Mouse (Mus musculus): ENCODE measurements around the gene Hnrnpdl. TPM values are rescaled to one million over a fixed set of nuclear protein-coding genes. Genes with fewer than 3 reads are reported as not detected.

The Hnrnpdl gene
- 12.5 and 13.3 TPM in 2 replicates for polyA plus RNA-seq (2012)

GRCm38 (mm10) chr5:100039602-100040142, at the start of gene Hnrnpdl, which contains the start of gene Enoph1:
TSS of gene Hnrnpdl (minus strand) at chr5:100039664.
TSS of gene Enoph1 (plus strand) at chr5:100039985.
- TF ChIP-seq GATA1 (IDR thresholded peaks at IDR 0.05; ENCODE audit: low read length) (no peak), TAL1 (IDR thresholded peaks at IDR 0.05; ENCODE audit: low read length) (no peak)
- Histone ChIP-seq H3K4me1 (ENCODE audit: control insufficient read depth) (peaks cover 59% of the 10 kb centered on the region), H3K36me3 (ENCODE audit: control insufficient read depth) (peaks cover 38% of the 10 kb centered on the region)

GRCm38 (mm10) chr5:100085097-100085496, 45.6 kb upstream of the Hnrnpdl start:
- H3K27me3 ChIP-seq (ENCODE audit: control insufficient read depth): no peaks in the 10 kb centered on the region
- H3K9me3 ChIP-seq (ENCODE audit: control insufficient read depth, low read length): no peaks in the 10 kb centered on the region
- no peak for TF ChIP-seq TAL1 (IDR thresholded peaks at IDR 0.05; ENCODE audit: low read length)
- no peak for TF ChIP-seq GATA1 (IDR thresholded peaks at IDR 0.05; ENCODE audit: low read length)
- H3K36me3 ChIP-seq (ENCODE audit: control insufficient read depth): no peaks in the 10 kb centered on the region
- no peaks in the 10 kb centered on the region for H3K4me1 ChIP-seq (ENCODE audit: control insufficient read depth)
- H3K4me3 ChIP-seq (replicated peaks): no peak overlapping the region

More at GRCm38 (mm10) chr5:100039602-100040142, at the start of gene Hnrnpdl, which contains the start of gene Enoph1:
- Histone ChIP-seq H3K27me3 (ENCODE audit: control insufficient read depth) (no peaks in the 10 kb centered on the region), H3K9me3 (ENCODE audit: control insufficient read depth, low read length) (no peaks in the 10 kb centered on the region), H3K4me3 (replicated peaks) (peak within 1 kb of the TSS; percentile 100)

GRCm38 (mm10) chr5:100083953-100084562, 44.6 kb upstream of the Hnrnpdl start:
- Histone ChIP-seq H3K9me3 (ENCODE audit: control insufficient read depth, low read length) (no peaks in the 10 kb centered on the region), H3K36me3 (ENCODE audit: control insufficient read depth) (no peaks in the 10 kb centered on the region), H3K4me3 (replicated peaks) (no peak overlapping the region), H3K27me3 (ENCODE audit: control insufficient read depth) (no peaks in the 10 kb centered on the region; the same call in 1 of the 2 replicates), H3K4me1 (ENCODE audit: control insufficient read depth) (peaks cover 8% of the 10 kb centered on the region)
- TF ChIP-seq GATA1 (IDR thresholded peaks at IDR 0.05; ENCODE audit: low read length) (no peak), TAL1 (IDR thresholded peaks at IDR 0.05; ENCODE audit: low read length) (no peak)

GRCm38 (mm10) chr5:100082006-100082405, 42.5 kb upstream of the Hnrnpdl start:
- Histone ChIP-seq H3K9me3 (ENCODE audit: control insufficient read depth, low read length) (no peaks in the 10 kb centered on the region), H3K4me1 (ENCODE audit: control insufficient read depth) (peaks cover 10% of the 10 kb centered on the region), H3K36me3 (ENCODE audit: control insufficient read depth) (no peaks in the 10 kb centered on the region), H3K4me3 (replicated peaks) (no peak overlapping the region), H3K27me3 (ENCODE audit: control insufficient read depth) (no peaks in the 10 kb centered on the region; the same call in 1 of the 2 replicates)
- TF ChIP-seq TAL1 (IDR thresholded peaks at IDR 0.05; ENCODE audit: low read length): no peak
- TF ChIP-seq GATA1 (IDR thresholded peaks at IDR 0.05; ENCODE audit: low read length): no peak

GRCm38 (mm10) chr5:100079931-100080275, 40.4 kb upstream of the Hnrnpdl start:
- no peak for TF ChIP-seq TAL1 (IDR thresholded peaks at IDR 0.05; ENCODE audit: low read length)
- no peak for TF ChIP-seq GATA1 (IDR thresholded peaks at IDR 0.05; ENCODE audit: low read length)
- no peaks in the 10 kb centered on the region; the same call in 1 of the 2 replicates for H3K27me3 ChIP-seq (ENCODE audit: control insufficient read depth)
- no peaks in the 10 kb centered on the region for H3K9me3 ChIP-seq (ENCODE audit: control insufficient read depth, low read length)
- no peak overlapping the region for H3K4me3 ChIP-seq (replicated peaks)
- H3K4me1 ChIP-seq (ENCODE audit: control insufficient read depth): peaks cover 10% of the 10 kb centered on the region
- no peaks in the 10 kb centered on the region for H3K36me3 ChIP-seq (ENCODE audit: control insufficient read depth)

GRCm38 (mm10) chr5:100079040-100079930, 39.8 kb upstream of the Hnrnpdl start:
- peak overlapping the region; percentile 34 for H3K4me3 ChIP-seq (replicated peaks)
- H3K9me3 ChIP-seq (ENCODE audit: control insufficient read depth, low read length): no peaks in the 10 kb centered on the region
- no peaks in the 10 kb centered on the region; the same call in 1 of the 2 replicates for H3K27me3 ChIP-seq (ENCODE audit: control insufficient read depth)
- TF ChIP-seq TAL1 (IDR thresholded peaks at IDR 0.05; ENCODE audit: low read length): no peak
- no peak for TF ChIP-seq GATA1 (IDR thresholded peaks at IDR 0.05; ENCODE audit: low read length)
- H3K4me1 ChIP-seq (ENCODE audit: control insufficient read depth): peaks cover 10% of the 10 kb centered on the region
- no peaks in the 10 kb centered on the region for H3K36me3 ChIP-seq (ENCODE audit: control insufficient read depth)

- Histone ChIP-seq H3K9me3 (ENCODE audit: control insufficient read depth, low read length) (no peaks in the 10 kb centered on the region), H3K4me3 (replicated peaks) (no peak overlapping the region), H3K4me1 (ENCODE audit: control insufficient read depth) (peaks cover 7% of the 10 kb centered on the region), H3K36me3 (ENCODE audit: control insufficient read depth) (peaks cover 11% of the 10 kb centered on the region), H3K27me3 (ENCODE audit: control insufficient read depth) (no peaks in the 10 kb centered on the region)
- TF ChIP-seq GATA1 (IDR thresholded peaks at IDR 0.05; ENCODE audit: low read length) (no peak), TAL1 (IDR thresholded peaks at IDR 0.05; ENCODE audit: low read length) (no peak)
Observed at GRCm38 (mm10) chr5:100074571-100074970, 35.1 kb upstream of the Hnrnpdl start.

GRCm38 (mm10) chr5:100072557-100072956, 33.1 kb upstream of the Hnrnpdl start:
- TF ChIP-seq TAL1 (IDR thresholded peaks at IDR 0.05; ENCODE audit: low read length) (no peak), GATA1 (IDR thresholded peaks at IDR 0.05; ENCODE audit: low read length) (no peak)
- no peaks in the 10 kb centered on the region for H3K4me1 ChIP-seq (ENCODE audit: control insufficient read depth)
- H3K4me3 ChIP-seq (replicated peaks): no peak overlapping the region
- H3K36me3 ChIP-seq (ENCODE audit: control insufficient read depth): peaks cover 23% of the 10 kb centered on the region
- no peaks in the 10 kb centered on the region for H3K27me3 ChIP-seq (ENCODE audit: control insufficient read depth)
- H3K9me3 ChIP-seq (ENCODE audit: control insufficient read depth, low read length): no peaks in the 10 kb centered on the region

GRCm38 (mm10) chr5:100071541-100071940, 32.1 kb upstream of the Hnrnpdl start:
- Histone ChIP-seq H3K4me1 (ENCODE audit: control insufficient read depth) (no peaks in the 10 kb centered on the region), H3K27me3 (ENCODE audit: control insufficient read depth) (no peaks in the 10 kb centered on the region), H3K4me3 (replicated peaks) (no peak overlapping the region), H3K36me3 (ENCODE audit: control insufficient read depth) (peaks cover 33% of the 10 kb centered on the region), H3K9me3 (ENCODE audit: control insufficient read depth, low read length) (no peaks in the 10 kb centered on the region)
- TF ChIP-seq TAL1 (IDR thresholded peaks at IDR 0.05; ENCODE audit: low read length) (no peak), GATA1 (IDR thresholded peaks at IDR 0.05; ENCODE audit: low read length) (no peak)
